Mouse (Mus musculus): ENCODE data around the gene Ttll7.

Ttll7 gene

DNA sequence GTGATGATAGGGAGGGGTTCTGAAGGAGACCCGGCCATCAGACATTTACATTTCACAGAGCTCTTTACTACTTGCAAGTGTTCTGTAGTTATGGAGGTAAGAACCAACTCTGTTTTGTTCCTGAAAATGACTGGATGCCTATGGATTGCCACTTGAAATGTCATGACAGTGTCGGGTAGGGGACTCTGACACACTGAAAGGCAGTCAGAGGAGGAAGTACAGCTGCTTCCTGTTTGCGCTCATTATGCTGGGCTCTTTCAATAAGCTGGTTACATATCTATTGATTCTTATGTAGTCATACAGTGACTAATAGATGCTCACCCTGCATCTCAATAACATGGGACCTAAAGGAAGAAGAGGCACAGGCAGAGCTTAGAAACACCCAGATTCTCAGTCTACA lies 148.8 kb downstream of the Ttll7 start:
- DNase-seq: no peak

DNA sequence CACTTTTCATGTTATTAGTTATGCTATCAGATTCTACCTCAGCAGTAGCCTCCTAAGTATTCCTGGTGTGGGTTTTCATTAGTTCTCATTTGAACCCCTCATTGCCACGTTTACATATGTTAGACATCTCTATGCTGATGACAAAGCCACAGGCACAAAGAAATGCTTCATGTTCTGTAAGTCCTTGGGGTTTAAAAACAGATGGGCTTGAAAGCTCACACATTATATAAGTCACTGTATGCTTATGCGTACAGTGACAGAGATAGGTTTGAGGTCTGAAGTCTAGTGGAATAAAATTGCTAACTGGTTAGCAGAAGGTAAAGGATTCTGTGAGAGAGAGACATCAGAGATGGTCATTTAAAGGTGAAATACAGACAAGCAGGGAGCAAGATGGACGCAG lies 149.4 kb downstream of the Ttll7 start:
- DNase-seq: no peak

DNA sequence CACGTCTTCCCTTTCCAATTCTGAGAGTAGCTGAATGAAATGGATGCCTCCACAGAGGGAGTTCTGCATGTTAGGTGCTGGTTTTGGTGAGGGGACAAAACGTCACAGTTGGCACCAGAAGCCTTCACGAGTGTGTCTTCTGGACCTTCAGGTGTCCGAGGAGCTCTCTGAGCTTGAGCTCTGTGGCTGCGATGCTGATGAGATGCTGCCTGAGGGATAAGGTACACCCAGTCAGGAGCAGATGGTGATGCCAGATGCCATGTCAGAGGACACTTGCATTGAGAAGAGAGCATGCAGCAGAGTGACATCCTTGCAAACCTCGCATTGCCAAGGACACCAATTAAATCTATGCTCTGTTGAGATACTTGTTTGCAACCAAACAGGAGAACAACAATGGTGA lies 164.3 kb downstream of the Ttll7 start:
- DNase-seq: no peak

DNA sequence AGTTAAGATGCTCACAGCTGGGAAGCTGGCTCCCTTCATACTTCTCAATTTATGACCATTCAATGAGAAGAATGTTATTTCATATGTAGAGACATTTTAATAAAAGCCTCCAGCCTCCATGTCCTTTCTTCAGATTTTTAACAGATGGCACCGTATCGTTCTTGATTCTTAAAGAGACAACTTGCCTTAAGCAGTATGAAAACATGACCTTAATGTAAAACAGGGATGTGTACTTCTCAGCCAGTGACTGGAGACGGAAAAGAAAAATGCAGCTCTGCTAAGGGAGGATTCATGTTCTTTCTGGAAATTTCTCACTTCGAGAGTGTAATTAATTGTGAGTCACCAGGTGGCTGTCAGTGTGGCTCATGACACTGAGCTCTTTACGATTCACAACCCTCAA lies 167.3 kb downstream of the Ttll7 start:
- DNase-seq: no peak

DNA sequence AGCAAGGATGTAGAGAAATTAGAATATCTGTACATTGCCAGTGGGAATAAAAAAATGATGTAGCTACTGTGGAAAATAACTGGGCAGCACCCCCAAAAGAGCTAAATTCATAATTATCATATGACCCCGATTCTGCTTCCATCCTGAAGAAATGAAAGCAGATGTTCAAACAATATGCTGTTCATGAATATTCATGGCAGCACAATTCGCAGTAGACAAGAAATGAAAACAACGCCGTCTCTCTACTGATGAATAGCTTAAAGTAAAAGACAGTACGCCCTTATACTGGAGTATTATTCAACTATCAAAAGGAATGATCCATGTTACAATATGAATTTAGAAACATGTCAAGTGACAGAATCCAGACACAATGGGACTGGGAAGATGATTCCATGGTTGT lies 174.1 kb downstream of the Ttll7 start:
- no peak for DNase-seq

DNA sequence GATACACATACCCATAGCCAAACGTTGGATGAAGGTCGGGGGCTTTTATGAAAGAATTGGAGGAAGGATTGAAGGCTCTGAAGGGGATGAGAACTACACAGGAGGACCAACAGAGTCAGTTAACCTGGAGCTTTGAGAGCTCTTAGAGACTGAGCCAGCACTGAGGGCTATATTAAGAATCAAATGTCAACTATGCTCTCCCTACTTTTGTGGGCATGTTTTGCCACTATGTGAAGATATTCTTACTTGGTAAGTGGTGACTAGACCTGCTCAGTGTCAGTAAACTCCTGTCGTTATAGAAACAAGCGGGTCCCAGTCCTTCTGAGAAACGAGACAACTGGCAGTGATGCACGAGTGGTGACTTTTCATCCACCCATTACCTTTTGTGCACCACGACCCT lies 176.2 kb downstream of the Ttll7 start:
- no peak for DNase-seq

DNA sequence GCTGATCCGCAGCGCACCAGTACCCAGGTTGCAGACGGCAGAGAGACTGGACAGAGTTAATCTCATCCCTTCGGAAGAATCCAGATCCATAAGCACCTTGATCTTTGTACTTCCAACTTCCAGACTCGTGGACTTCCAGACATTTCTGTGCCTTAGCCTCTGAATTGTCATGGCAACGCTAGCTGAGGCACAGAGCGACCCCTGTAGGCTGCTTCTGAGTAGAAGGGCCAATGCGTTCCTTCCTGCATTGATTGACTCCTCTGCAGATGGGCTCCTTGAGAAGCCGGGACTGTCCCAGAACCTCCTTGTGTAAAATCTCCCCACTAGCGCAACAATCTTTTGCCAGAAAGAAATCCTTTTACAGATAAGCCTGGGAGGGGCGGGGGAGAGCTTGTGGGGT lies 177.6 kb downstream of the Ttll7 start:
- no peak for DNase-seq

DNA sequence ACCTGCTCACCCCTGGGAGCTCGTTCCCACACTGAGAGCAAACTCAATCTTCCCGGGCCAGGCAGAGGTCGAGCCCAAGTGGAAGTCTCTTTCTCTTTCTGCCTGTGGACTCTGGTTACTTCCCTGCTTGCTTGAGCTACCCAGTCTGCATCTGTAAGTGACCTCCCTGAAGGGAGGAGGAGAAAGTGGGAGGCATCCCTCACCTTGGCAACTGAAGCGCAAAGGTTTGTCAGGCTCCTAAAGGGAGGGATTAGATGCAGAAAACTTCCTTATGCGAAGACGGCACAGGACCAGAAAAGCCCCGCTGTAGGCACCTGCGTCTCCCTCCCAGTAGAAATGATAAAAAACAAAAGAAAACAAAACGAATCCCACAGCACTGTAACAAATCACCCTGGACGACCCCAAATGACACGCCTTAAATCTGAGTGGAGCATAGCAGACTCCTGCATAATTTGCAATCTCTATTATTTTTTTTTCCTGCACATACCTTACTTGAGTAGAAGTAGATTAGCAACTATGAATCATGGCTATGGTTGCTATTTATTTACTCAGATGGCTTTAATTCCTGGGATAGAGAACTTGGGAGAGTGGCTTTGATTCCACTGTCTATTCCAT lies 178.2 kb downstream of the Ttll7 start:
- DNase-seq: no peak

Data from lung, postnatal 4 days (tissue).